Mouse (Mus musculus) neural tube, embryonic 15.5 days (tissue): Measurements from ENCODE around the gene Slc12a7. TPM values are rescaled to one million over a fixed set of nuclear protein-coding genes. Genes with fewer than 3 reads are reported as not detected.
A peak's percentile ranks its signal among the peaks of the same experiment; 100 is the strongest.
"Not testable (repeated sequence)": the region's sequence is repeated elsewhere in the genome, so short reads cannot be mapped to it uniquely, and the experiment has no call there.

ENCODE experiments used
- ATAC-seq: fragments of 200-750 bp; cut with Nextera tagmentation; 2 replicates; pipeline ENCODE4 v1.8.0; 2017; ENCODE audit warnings: mild to moderate bottlenecking, moderate TSS enrichment, moderate library complexity; ENCODE audit not compliant: low FRiP score
- H3K27ac ChIP-seq: fragments of 300-500 bp; sonication (generic); replicated peaks from 2 replicates; pipeline ENCODE4 v1.5.1; 2015; ENCODE audit warnings: mild to moderate bottlenecking, inconsistent platforms
- H3K27me3 ChIP-seq: fragments of 300-500 bp; sonication (generic); replicated peaks from 2 replicates; pipeline ENCODE4 v1.6.1; 2015; ENCODE audit warnings: inconsistent platforms
- H3K36me3 ChIP-seq: fragments of 300-500 bp; sonication (generic); 2 replicates; pipeline ENCODE4 v1.6.1; 2015; ENCODE audit warnings: inconsistent platforms
- H3K4me1 ChIP-seq: fragments of 300-500 bp; sonication (generic); 2 replicates; pipeline ENCODE4 v1.6.1; 2015; ENCODE audit warnings: inconsistent platforms
- H3K4me2 ChIP-seq: fragments of 300-500 bp; sonication (generic); 2 replicates; pipeline ENCODE4 v1.6.1; 2015; ENCODE audit warnings: inconsistent platforms, mild to moderate bottlenecking, moderate library complexity
- H3K4me3 ChIP-seq: fragments of 300-500 bp; sonication (generic); replicated peaks from 2 replicates; pipeline ENCODE4 v1.5.1; 2015; ENCODE audit warnings: mild to moderate bottlenecking, inconsistent platforms
- H3K9ac ChIP-seq: fragments of 300-500 bp; sonication (generic); replicated peaks from 2 replicates; pipeline ENCODE4 v1.6.1; 2015; ENCODE audit warnings: mild to moderate bottlenecking, inconsistent platforms
- H3K9me3 ChIP-seq: fragments of 300-500 bp; sonication (generic); replicated peaks from 2 replicates; pipeline ENCODE4 v1.6.1; 2016; ENCODE audit warnings: inconsistent platforms
- WGBS: fragments of 180-500 bp; shearing (Covaris S2); methylation state at CpG from one replicate; pipeline ENCODE4 v1.1.7; 2015; ENCODE audit warnings: mixed read lengths; 5-methylcytosine and 5-hydroxymethylcytosine counted together
- polyA plus RNA-seq: library from polyadenylated mRNA; unstranded; fragments of >200 nt; fragmentation: Nextera tagmentation; extraction: Ambion mirVana; gene quantifications from 2 replicates; pipeline ENCODE4 v1.2.1, GENCODE M21; 2015

Gene Slc12a7
- polyA plus RNA-seq, 1 experiment from 2014 or later = 7.4 TPM

DNA sequence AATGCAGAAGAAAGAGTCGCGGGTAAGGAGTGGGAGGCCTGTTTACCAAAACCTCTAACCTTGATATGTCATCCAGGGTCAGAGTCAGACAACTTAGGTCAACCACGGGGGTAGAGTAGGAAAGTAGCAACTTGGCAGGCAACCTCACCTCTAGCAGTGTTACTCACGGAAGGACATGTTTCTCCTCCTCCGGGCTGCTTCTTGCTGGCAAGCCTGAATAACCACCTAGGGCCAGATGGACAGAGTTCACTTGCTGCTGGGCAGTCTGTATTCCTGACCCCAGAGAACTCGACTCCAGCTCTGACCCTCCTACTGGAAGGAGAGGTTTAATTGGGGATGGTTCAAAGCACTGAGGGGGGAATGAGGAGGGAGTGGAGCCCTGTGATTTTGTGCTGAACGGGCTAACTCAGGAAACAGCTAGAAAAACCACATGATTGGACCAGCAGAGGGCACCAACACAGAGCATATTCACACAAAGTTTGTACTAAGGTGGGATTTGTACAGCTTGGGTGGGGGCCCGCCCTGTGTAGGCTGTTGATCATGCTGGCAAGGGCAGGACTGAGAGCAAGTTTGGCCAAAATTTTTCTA, 9.7 kb upstream of the Slc12a7 start:
- no peaks in the 10 kb centered on the region for H3K36me3 ChIP-seq
- 44% methylated on average over 8 of the region's 8 CpGs for WGBS
- ATAC-seq = peak; percentile 68

DNA sequence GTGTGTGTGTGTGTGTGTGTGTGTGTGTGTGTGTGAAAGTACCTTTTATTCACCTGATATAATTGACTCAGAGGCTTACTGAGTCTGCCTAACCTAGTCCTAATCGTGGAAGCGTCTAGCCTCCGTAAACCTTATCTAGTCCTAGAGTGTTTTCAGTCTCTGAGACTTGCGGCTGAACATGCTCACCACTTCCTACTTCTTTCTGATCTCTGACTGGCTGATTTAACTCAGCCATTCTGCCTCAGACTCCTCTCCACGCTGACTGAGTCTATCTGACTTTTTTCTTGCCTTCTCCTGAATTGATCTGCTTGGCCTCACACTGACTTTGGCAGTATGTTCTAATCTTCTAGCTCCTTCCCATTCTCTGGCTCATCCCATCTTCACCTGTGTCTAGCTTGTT, 7.6 kb upstream of the Slc12a7 start:
- H3K36me3 ChIP-seq = no peaks in the 10 kb centered on the region
- WGBS = 87% methylated on average over 5 of the region's 5 CpGs
- H3K9me3 ChIP-seq = no peaks in the 10 kb centered on the region
- H3K4me2 ChIP-seq = no peak overlapping the region
- no peak overlapping the region for H3K27ac ChIP-seq
- ATAC-seq = no peak
- H3K27me3 ChIP-seq = no peaks in the 10 kb centered on the region
- no peak overlapping the region for H3K9ac ChIP-seq
- H3K4me1 ChIP-seq = no peaks in the 10 kb centered on the region
- H3K4me3 ChIP-seq = no peak overlapping the region

More for the DNA sequence above, 9.7 kb upstream of the Slc12a7 start:
- Histone ChIP-seq H3K9me3 (no peaks in the 10 kb centered on the region), H3K4me3 (no peak overlapping the region), H3K27ac (no peak overlapping the region), H3K9ac (no peak overlapping the region), H3K27me3 (no peaks in the 10 kb centered on the region), H3K4me1 (no peaks in the 10 kb centered on the region), H3K4me2 (no peak overlapping the region)

DNA sequence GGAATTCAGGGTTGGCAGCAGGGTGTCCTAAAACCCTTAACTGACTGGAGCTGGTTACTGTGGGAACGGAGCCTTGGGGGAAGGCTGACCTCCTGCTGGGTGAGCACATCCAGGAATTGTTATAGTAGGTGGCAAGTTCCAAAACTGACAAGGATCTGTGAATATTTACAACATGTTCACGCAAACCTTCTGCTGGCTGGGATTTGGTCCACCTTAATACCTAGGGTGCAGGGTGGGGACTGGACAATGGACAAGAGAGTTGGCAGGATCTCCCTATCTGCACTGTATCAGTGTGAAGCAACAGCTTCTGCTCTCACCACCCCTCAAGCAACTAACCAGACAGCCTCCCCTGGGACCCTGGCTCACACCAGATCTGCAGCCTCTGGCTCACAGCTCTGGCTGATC, 5.3 kb upstream of the Slc12a7 start:
- no peak overlapping the region for H3K4me3 ChIP-seq
- no peak overlapping the region for H3K27ac ChIP-seq
- no peak overlapping the region for H3K4me2 ChIP-seq
- no peaks in the 10 kb centered on the region for H3K36me3 ChIP-seq
- H3K9ac ChIP-seq = no peak overlapping the region
- 12% methylated on average over 2 of the region's 2 CpGs for WGBS
- peaks cover 12% of the 10 kb centered on the region for H3K27me3 ChIP-seq
- no peaks in the 10 kb centered on the region for H3K9me3 ChIP-seq
- ATAC-seq = no peak
- peaks cover 4% of the 10 kb centered on the region for H3K4me1 ChIP-seq

DNA sequence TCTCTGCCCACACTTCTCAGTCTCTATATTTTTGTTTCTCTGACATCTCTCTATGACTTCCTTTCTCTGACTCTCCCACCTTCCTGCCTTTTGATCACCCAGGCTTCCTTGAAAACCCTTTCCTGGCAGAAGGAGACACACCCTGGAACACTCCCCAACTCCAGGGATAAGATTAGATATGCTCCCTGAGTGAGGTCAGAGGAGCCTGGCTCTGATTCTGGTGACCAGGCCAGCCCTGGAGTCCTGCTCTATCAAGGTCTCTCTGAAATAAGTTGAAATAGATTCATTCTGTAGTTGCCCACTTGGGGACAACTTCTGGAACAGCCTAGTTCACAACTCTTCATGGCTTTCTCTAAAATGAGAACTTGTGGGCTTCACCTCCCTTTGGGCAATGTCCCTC, 4.3 kb upstream of the Slc12a7 start:
- Histone ChIP-seq H3K27me3 (peaks cover 19% of the 10 kb centered on the region), H3K4me1 (peaks cover 10% of the 10 kb centered on the region), H3K9ac (no peak overlapping the region), H3K27ac (no peak overlapping the region), H3K4me3 (no peak overlapping the region), H3K4me2 (no peak overlapping the region), H3K36me3 (no peaks in the 10 kb centered on the region), H3K9me3 (no peaks in the 10 kb centered on the region)
- ATAC-seq = no peak

DNA sequence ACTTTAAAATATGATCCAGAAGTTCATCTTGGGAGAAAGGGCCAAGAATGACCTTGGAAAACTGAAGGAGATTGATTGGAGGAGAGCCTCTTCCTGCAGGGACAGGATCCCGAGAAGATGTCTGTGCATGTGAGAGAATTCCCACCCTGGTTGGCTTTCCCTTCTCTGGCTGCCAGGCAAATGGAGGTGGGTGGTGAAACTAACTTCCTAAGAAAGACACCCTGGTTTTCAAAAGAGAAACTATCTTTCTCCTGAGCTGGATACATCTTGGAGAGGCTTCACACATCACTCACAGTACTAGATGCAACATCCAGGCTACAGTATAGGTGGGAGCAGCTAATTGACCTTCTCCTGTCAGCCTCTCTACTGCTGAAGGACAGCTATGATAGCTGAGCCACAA, 2.0 kb upstream of the Slc12a7 start:
- peaks cover 10% of the 10 kb centered on the region for H3K4me1 ChIP-seq
- no peak overlapping the region for H3K4me2 ChIP-seq
- H3K27me3 ChIP-seq = peaks cover 22% of the 10 kb centered on the region
- no peak overlapping the region for H3K9ac ChIP-seq
- ATAC-seq = no peak
- no peaks in the 10 kb centered on the region for H3K36me3 ChIP-seq
- WGBS = 77% methylated on average over 1 of the region's 1 CpGs
- no peak overlapping the region for H3K27ac ChIP-seq
- H3K4me3 ChIP-seq = no peak overlapping the region
- H3K9me3 ChIP-seq = no peaks in the 10 kb centered on the region

DNA sequence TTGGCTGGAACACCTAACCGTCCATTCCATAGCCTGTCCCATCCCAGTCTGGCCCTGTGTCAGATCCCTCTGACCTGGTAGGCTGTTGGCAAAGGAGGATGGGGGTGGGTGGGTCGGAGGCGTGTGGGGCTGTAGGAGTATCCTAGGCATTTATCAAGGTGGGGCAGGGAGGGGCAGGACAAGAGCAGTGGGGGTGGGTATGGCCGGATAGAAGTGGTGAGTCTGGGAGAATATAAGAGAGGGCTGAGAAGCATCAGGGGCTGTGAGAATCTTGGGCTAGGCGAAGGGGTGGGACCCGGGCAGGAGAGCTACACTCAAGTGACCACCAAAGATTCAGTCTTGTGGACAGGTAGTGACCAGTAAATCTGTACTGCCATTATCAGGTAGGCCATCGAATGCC, 659 bp upstream of the Slc12a7 start:
- Histone ChIP-seq H3K9ac (peak overlapping the region; percentile 36; the same call in 1 of the 2 replicates), H3K4me3 (peak overlapping the region; percentile 41), H3K27ac (no peak overlapping the region), H3K4me1 (peaks cover 10% of the 10 kb centered on the region), H3K4me2 (peak overlapping the region; percentile 83), H3K9me3 (no peaks in the 10 kb centered on the region), H3K27me3 (peaks cover 22% of the 10 kb centered on the region), H3K36me3 (no peaks in the 10 kb centered on the region)
- 75% methylated on average over 7 of the region's 7 CpGs for WGBS
- ATAC-seq = peak; percentile 21; the same call in 1 of the 2 replicates

DNA sequence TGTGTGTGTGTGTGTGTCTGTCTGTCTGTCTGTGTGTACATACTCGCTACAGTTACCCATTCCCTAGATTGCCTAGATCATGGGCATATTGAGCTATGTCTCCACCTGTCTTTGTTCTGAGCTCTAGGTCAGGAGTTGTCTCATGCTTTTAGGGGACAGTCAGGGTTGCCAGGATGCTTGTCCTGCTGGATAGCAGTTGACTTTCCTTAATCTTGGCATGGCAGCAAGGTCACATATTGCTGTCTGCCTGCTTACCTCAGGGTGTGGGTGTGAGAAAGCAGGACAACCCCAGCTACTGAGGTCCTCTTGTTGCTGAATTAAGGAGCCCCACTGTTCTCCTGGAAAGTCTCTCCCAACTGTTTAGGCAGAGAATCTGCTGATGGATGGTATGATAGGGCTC, 1.5 kb downstream of the Slc12a7 start:
- Histone ChIP-seq H3K36me3 (no peaks in the 10 kb centered on the region), H3K9ac (no peak overlapping the region), H3K4me2 (no peak overlapping the region), H3K4me3 (no peak overlapping the region), H3K4me1 (peaks cover 10% of the 10 kb centered on the region), H3K9me3 (no peaks in the 10 kb centered on the region), H3K27ac (no peak overlapping the region), H3K27me3 (peaks cover 22% of the 10 kb centered on the region)
- ATAC-seq = no peak
- 86% methylated on average over 1 of the region's 1 CpGs for WGBS

DNA sequence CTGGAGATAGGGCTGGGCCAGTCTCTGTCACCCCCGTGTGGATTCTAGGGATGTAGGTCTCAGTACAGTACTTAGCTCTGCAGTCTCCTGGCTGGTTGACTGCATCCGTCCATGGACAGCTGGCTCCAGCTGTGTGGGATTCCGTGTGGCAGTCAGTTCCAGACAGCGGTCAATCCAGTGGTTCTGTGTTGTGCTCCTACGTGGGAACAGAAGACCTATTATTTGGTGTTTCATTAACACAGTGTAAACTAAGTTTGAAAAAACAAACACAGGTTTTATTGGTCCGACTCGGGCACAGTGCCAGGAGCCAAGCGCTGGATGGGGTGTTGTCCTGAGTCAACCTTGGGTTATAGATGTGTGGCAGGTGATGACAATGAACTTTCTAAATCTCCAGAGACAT, 2.4 kb downstream of the Slc12a7 start:
- H3K27ac ChIP-seq = no peak overlapping the region
- no peaks in the 10 kb centered on the region for H3K36me3 ChIP-seq
- peaks cover 10% of the 10 kb centered on the region for H3K4me1 ChIP-seq
- no peak overlapping the region for H3K4me2 ChIP-seq
- no peak overlapping the region for H3K4me3 ChIP-seq
- H3K9me3 ChIP-seq = no peaks in the 10 kb centered on the region
- peaks cover 22% of the 10 kb centered on the region for H3K27me3 ChIP-seq
- 78% methylated on average over 8 of the region's 8 CpGs for WGBS
- no peak overlapping the region for H3K9ac ChIP-seq
- no peak for ATAC-seq

DNA sequence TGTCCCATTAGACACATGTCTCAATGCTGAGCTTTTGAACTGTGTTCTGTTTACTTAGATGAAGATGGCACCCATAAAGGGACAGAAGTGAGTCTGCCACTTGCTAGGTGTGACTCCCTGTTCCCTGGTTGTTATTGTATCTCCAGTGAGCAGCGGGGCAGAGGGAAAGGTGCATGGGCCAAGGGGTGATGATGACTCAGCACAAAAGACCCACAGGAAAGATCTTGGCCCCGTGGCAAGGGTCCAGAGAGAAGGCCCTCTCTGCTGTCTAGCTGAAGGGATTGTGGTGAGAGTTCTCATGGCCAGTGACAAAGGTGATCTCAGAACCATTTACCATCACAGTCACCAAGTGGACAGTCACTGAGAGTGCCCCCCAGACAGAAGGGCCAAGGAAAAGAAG, 3.0 kb downstream of the Slc12a7 start:
- Histone ChIP-seq H3K36me3 (no peaks in the 10 kb centered on the region), H3K4me3 (no peak overlapping the region), H3K4me2 (no peak overlapping the region), H3K9me3 (no peaks in the 10 kb centered on the region), H3K9ac (no peak overlapping the region), H3K4me1 (peaks cover 10% of the 10 kb centered on the region), H3K27ac (no peak overlapping the region), H3K27me3 (peaks cover 22% of the 10 kb centered on the region)
- 83% methylated on average over 2 of the region's 2 CpGs for WGBS
- ATAC-seq = no peak

DNA sequence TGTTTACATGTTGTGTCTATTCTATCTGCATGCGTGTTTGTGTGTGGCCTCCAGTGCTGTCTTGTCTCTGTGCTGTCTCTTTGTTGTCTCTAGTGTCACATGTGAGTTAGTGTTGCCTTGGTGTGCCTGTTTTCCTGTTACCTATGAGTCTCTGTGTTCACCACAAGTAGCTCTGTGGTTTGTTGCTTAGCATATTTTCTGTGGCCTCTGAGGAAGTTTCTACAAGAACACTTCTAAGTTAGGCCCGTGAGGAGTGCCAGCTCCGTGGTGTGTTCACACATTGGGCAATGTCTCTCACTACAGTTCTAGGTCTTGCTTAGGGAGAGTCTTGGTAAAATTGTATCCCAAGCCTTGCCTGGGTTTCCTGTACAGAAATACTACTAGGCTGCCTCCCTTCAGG, 4.0 kb downstream of the Slc12a7 start:
- Histone ChIP-seq H3K4me3 (no peak overlapping the region), H3K4me1 (peaks cover 10% of the 10 kb centered on the region), H3K9me3 (no peaks in the 10 kb centered on the region), H3K36me3 (no peaks in the 10 kb centered on the region), H3K4me2 (no peak overlapping the region), H3K27me3 (peaks cover 16% of the 10 kb centered on the region), H3K27ac (no peak overlapping the region), H3K9ac (no peak overlapping the region)
- 87% methylated on average over 3 of the region's 3 CpGs for WGBS
- no peak for ATAC-seq

DNA sequence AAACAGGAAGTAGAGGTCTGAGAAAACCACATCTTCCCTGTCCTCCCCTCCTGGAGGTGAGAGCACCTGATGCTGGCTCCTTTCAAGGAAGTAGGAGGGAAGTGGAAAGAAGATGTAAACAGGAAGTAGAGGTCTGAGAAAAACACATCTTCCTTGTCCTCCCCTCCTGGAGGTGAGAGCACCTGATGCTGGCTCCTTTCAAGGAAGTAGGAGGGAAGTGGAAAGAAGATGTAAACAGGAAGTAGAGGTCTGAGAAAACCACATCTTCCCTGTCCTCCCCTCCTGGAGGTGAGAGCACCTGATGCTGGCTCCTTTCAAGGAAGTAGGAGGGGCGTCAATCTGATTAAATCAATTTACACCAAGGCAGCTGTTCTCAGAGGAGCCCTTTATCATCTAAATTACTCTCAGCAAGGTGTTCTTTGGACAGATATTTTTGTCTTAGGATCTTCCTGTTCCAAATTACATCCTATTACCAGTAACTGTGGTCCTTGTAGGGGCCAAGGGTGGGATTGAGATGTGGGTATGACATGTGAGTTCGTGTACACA, 7.6 kb downstream of the Slc12a7 start:
- ATAC-seq, H3K27ac ChIP-seq, H3K4me3 ChIP-seq, H3K4me2 ChIP-seq, H3K36me3 ChIP-seq, H3K9ac ChIP-seq, H3K4me1 ChIP-seq, H3K27me3 ChIP-seq, H3K9me3 ChIP-seq: not testable (repeated sequence)
- 35% methylated on average over 2 of the region's 2 CpGs for WGBS

DNA sequence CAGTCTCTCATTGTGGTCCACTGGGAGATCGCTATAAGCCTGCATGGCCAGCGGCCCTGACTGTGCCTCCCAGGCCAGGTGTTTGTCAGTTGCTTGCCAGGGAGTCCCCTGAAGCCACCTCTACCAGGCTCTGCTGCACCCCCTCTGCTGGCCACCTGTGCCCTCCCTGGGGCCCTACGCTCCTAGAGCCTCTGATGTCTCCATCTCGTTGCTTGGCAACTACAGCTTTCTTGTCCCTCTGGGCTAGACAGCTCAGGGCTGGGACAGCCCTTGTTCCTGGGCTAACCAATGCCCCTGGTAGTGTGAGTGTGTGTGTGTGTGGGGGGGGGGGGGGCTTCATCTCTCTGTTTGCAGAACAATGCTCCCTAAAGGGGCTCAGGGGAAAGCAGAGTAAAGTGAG, 10.1 kb downstream of the Slc12a7 start:
- WGBS = 37% methylated on average over 4 of the region's 4 CpGs
- Histone ChIP-seq H3K36me3 (no peaks in the 10 kb centered on the region), H3K9me3 (no peaks in the 10 kb centered on the region), H3K9ac (no peak overlapping the region), H3K4me2 (no peak overlapping the region), H3K27ac (no peak overlapping the region), H3K4me1 (no peaks in the 10 kb centered on the region), H3K27me3 (no peaks in the 10 kb centered on the region), H3K4me3 (no peak overlapping the region)
- no peak for ATAC-seq
